Mouse (Mus musculus) thymus, postnatal 25 days (tissue): ENCODE data around the gene Ankrd44.
A peak's percentile ranks its signal among the peaks of the same experiment; 100 is the strongest.
"Not testable (repeated sequence)": the region's sequence is repeated elsewhere in the genome, so short reads cannot be mapped to it uniquely, and the experiment has no call there.

Experiments
- DNase-seq: peaks from one replicate; pipeline ENCODE4 v3.0.0; 2022

Gene Ankrd44

GRCm38 (mm10) chr1:54925971-54926771 lies at the start of gene Ankrd44:
Ankrd44 (minus strand) TSS chr1:54926387.
- peak; percentile 90 for DNase-seq

- no peak for DNase-seq
Measured at GRCm38 (mm10) chr1:54971687-54972404, 45.7 kb upstream of the Ankrd44 start.

- no peak for DNase-seq
Measured at GRCm38 (mm10) chr1:54966858-54967257, 40.7 kb upstream of the Ankrd44 start.

GRCm38 (mm10) chr1:54965159-54965995 lies 39.2 kb upstream of the Ankrd44 start:
- no peak for DNase-seq

DNA sequence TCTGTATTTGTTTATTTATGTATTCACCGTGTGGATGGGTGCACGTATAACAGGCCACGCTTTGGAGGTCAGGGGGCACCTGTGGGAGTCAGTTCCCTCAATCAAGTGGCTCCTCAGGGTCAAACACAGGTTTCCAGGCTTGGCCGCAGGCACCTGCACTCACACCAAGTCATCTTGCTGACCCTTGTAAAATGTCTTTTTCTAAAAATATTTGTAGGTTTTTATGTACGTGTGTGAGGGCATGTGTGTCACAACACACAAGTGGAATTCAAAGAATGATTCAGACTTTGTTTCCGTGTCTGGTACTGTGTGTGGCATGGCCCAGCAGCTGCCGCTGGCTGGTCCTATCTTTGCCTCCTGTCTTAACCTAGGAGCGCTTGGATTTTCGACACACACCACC lies 35.5 kb upstream of the Ankrd44 start:
- DNase-seq, result no peak

- DNase-seq, result no peak
Measured at GRCm38 (mm10) chr1:54960613-54961165, 34.5 kb upstream of the Ankrd44 start.

DNA sequence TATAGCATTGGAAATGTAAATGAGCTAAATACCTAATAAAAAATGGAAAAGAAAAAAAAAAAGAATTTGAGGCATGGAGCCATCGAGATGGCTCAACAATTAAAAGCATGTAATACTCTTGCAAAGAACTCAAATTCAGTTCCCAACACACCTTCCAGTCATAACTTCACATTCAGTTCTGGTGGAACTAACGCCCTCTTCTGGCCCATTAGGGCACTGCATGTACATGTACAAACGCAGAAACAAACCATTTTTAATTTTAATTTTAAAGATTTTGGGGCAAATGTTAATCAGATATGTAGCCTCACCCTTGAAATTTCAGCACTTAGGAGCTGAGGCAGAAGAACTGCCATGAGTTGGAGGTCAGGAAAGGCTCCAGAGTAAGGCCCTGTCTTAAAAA lies 32.3 kb upstream of the Ankrd44 start:
- DNase-seq, result peak; percentile 12

- not testable (repeated sequence) for DNase-seq
Measured at GRCm38 (mm10) chr1:54956995-54957394, 30.8 kb upstream of the Ankrd44 start.

DNA sequence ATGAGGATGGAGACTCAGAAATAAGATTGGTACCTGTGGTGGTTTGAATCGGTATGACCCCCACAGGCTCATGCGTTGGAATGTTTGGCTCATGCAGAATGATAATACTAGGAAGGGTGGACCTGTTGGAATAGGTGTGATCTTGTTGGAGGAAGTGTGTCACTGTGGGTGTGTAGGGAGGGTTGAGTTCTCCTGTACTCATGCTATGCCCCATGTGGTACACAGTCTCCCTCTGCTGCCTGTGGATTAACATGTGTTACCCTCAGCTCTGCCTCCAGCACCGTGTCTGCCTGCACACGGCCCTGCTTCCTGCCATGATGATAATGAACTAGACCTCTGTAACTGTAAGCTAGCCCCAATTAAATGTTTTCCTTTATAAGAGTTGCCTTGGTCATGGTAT lies 28.7 kb upstream of the Ankrd44 start:
- peak; percentile 17 for DNase-seq

GRCm38 (mm10) chr1:54944648-54945047 lies 18.5 kb upstream of the Ankrd44 start:
- no peak for DNase-seq

DNA sequence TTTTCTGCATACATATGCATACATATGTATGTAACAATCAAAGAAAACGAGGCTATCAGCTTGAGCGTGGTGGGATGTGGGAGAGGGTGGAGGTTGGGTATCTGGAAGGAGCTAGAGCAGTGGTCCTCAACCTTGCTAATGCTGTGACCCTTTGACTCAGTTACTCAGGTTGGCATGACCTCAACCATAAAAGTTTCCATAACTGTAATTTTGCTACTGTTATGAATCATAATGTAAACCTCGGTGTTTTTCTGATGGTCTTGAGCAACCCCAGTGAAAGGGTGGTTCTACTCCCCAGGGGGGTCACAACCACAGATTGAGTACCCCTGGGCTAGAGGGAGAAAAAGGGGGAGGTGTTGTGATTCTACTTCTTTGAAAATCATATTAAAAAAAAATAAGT lies 9.3 kb upstream of the Ankrd44 start:
- DNase-seq, result no peak

DNA sequence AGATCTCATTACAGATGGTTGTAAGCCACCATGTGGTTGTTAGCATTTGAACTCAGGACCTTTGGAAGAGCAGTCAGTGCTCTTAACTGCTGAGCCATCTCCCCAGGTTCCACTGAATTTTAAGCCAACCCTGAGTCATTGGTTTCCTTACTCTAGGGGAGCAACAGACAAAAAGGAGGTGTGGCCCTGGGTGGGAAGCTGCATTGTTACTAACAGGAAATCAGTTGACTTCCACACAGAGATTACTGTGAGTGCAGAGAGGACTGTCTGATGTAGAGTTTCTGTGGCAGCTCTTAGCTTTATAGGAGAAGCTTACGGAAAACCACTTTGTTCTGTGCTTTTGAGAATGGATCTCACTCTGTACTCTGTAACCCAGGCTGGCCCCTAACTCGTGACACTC lies 8.7 kb upstream of the Ankrd44 start:
- DNase-seq, result no peak

- DNase-seq, result no peak
Measured at GRCm38 (mm10) chr1:54933646-54934045, 7.5 kb upstream of the Ankrd44 start.

GRCm38 (mm10) chr1:54932456-54933115 lies 6.4 kb upstream of the Ankrd44 start:
- DNase-seq, result no peak

GRCm38 (mm10) chr1:54931231-54931630 lies 5.0 kb upstream of the Ankrd44 start:
- no peak for DNase-seq

- DNase-seq, result no peak
Measured at GRCm38 (mm10) chr1:54930670-54931200, 4.5 kb upstream of the Ankrd44 start.

- DNase-seq, result peak; percentile 72
Measured at GRCm38 (mm10) chr1:54925451-54925934, 694 bp downstream of the Ankrd44 start.

GRCm38 (mm10) chr1:54924760-54925159 lies 1.4 kb downstream of the Ankrd44 start:
- no peak for DNase-seq

GRCm38 (mm10) chr1:54924309-54924685 lies 1.9 kb downstream of the Ankrd44 start:
- peak; percentile 54 for DNase-seq

DNA sequence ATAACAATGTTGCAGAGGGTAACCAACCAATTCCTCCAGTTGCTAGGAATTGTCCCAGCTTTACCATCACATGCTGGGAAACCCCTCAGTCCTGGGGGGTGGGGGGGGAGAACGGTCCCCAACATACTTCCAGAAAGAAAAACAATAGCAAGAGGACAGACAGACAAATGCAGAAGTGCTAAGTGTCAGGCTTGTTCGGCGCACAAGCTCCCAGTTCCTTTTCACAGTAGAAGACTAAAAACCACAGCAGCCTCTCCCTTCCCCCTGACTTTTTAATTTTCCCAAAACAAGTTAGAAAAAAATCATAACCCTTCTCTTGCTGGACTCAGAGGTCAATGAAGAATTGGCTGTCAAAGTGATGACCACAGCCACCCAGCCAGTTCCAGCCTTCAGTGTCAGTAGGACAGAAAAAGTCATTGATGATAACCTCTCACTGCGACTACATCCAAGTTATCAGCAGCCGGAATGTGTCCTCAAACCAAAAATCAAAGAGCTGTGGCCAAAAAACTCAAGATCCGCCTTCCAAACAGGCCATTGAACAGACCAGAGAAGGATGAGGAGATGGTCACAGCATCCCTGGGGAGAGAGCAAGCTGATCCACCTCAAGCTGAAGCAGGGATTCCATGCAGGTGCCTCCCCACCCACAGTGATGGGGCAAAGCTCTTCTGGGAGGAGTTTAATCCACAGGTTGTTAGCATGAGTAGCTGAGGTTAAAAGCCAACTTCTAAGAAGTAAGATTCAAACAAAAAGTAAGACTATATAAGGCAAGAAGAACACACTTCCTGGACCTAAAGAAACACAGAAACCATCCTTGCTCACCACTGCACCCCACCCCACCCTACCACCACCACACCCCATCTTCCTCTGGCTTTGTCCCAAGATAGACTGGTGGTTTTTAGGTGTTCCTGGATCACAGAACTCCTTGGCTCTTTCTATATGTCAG lies 2.5 kb downstream of the Ankrd44 start:
- DNase-seq, result peak; percentile 67

DNA sequence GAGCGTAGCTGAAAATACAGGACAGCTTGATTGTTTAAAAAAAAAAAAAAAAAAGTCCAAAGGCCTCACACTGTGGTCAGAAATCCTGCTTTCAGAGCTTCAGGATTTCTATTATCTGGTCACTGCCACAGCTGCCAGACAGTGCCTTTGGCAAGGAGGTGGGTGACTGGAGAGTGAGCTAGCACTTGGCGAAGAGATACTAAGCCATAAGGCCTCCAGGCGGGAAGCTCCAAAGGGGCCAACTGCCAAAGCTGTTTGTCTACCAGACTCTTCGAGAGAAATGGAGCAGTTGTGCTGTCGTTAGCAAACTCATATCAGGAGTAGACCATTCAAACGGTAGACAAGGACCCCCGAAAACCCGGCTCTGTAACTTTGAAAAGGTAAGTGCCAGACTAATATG lies 3.5 kb downstream of the Ankrd44 start:
- DNase-seq, result no peak
